Mouse (Mus musculus): ENCODE measurements at regions not wholly inside any gene's neighbourhood (a gene's known extent, or its start where the extent isn't known, plus 50 kb on each side); places are given as distances from the start of the nearest gene placed in this dataset.

GRCm38 (mm10) chr13:93556119-93556518 lies 56.5 kb upstream of the Jmy start:
- no peak for TF ChIP-seq CTCF (conservative IDR thresholded peaks at IDR 0.05; ENCODE audit: low read length)
- no peak for TF ChIP-seq NANOG (IDR thresholded peaks at IDR 0.05; ENCODE audit: borderline replicate concordance, low read length)
- TF ChIP-seq POU5F1 (IDR thresholded peaks at IDR 0.05; ENCODE audit: borderline replicate concordance, low read length) = no peak
